Mouse (Mus musculus) midbrain, embryonic 10.5 days (tissue): ENCODE data around the gene Gm21861. TPM values are rescaled to one million over a fixed set of nuclear protein-coding genes. Genes with fewer than 3 reads are reported as not detected.
"Not testable (repeated sequence)": the region's sequence is repeated elsewhere in the genome, so short reads cannot be mapped to it uniquely, and the experiment has no call there.

Experiments
- DNase-seq: peaks from one replicate; pipeline ENCODE4 v3.0.0-alpha.2; 2017; ENCODE audit warnings: low spot score
- H3K27ac ChIP-seq: fragments of 300-500 bp; sonication (generic); replicated peaks from 2 replicates; pipeline ENCODE4 v1.5.1; 2016; ENCODE audit warnings: mild to moderate bottlenecking
- H3K27me3 ChIP-seq: fragments of 300-500 bp; sonication (generic); 2 replicates; pipeline ENCODE4 v1.6.1; 2016; ENCODE audit warnings: low read depth, mild to moderate bottlenecking; ENCODE audit not compliant: poor library complexity, severe bottlenecking
- H3K36me3 ChIP-seq: fragments of 300-500 bp; sonication (generic); 2 replicates; pipeline ENCODE4 v1.6.1; 2016; ENCODE audit warnings: mild to moderate bottlenecking, moderate library complexity
- H3K4me1 ChIP-seq: fragments of 300-500 bp; sonication (generic); 2 replicates; pipeline ENCODE4 v1.6.1; 2016
- H3K4me3 ChIP-seq: fragments of 300-500 bp; sonication (generic); 2 replicates; pipeline ENCODE4 v1.5.1; 2016; ENCODE audit warnings: mild to moderate bottlenecking, moderate library complexity
- H3K9me3 ChIP-seq: fragments of 300-500 bp; sonication (generic); replicated peaks from 2 replicates; pipeline ENCODE4 v1.6.1; 2016; ENCODE audit warnings: mild to moderate bottlenecking
- WGBS: fragments of 180-500 bp; shearing (Covaris S2); methylation state at CpG from one replicate; pipeline ENCODE4 v1.1.7; 2016; 5-methylcytosine and 5-hydroxymethylcytosine counted together
- polyA plus RNA-seq: library from polyadenylated mRNA; unstranded; fragments of >200 nt; fragmentation: Nextera tagmentation; extraction: Ambion mirVana; gene quantifications from 2 replicates; pipeline ENCODE4 v1.2.1, GENCODE M21; 2016

The Gm21861 gene
- polyA plus RNA-seq = not detected in 2 replicates

DNA sequence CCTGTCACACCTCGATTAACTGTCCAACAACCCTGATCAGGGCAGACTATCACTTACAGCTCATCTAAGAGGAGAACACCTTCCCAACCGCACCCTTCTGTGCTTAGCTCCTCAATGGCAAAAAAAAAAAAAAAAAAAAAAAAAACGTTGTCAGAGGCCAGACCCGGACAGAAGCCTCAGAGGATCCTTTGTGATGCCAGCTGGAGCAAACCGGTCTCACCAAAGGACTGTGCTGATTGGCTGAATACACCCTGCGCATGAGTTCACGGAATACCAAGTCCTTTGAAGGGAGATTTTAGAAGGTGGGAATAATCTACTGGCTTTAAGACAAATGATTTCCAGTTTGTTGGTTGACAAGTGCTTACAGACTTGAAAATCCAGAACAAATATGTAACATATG, at the start of gene Gm21861:
TSS of gene Gm21861 (minus strand) at position 101 of the 400 bp plus-strand sequence.
- no CpG with 5 or more reads among the region's 7 CpGs for WGBS
- not testable (repeated sequence) for H3K9me3 ChIP-seq, H3K27me3 ChIP-seq, H3K27ac ChIP-seq, H3K4me1 ChIP-seq, H3K4me3 ChIP-seq, H3K36me3 ChIP-seq, DNase-seq
